Mouse (Mus musculus) kidney, adult 2 months (tissue): ENCODE data around the gene Rb1.

ENCODE experiments used
- CTCF ChIP-seq: fragments of 200-500 bp; conservative IDR thresholded peaks from 2 replicates; pipeline ENCODE4 v1.5.1; 2011; ENCODE audit warnings: low read depth, mild to moderate bottlenecking, control low read depth, low read length, moderate library complexity, mixed read lengths; ENCODE audit not compliant: insufficient read depth, insufficient read length
- POLR2A ChIP-seq: fragments of 200-500 bp; IDR thresholded peaks from one replicate; pipeline ENCODE4 v1.6.1; 2011; ENCODE audit warnings: low read depth, low read length, control low read depth

DNA sequence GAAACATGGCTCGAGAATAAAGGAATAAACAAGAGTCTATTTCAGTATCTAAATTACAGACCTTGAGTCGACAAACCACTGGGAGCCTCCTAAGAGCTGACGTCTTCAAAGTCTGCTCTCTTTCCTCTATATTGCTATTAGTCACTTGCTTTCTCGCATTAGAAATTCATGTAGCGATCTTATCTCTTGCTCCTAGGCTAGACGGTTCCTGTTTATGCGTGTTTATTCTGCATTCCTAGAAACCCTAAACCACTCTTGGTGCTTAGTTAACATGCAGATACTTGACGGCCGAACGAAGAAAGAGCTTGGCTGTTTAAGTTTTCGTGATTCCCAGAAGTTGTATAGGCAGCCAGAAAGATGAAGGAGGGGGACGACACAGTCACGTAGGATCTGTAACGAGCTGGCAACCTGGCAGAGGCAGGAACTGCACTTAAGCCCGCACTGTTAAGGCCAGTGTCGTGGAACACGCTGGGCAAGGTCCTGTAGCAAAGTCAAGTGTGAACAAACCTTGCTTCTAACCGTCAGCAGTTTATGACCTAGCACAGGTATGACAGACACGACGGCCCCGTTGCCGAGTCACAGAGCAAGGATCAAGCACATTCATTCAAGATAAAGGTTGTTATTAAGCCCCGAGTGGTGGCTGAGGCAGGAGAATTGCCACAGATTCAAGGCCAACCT lies 45.2 kb upstream of the Rb1 start:
- TF ChIP-seq CTCF (no peak), POLR2A (no peak)
